Mouse (Mus musculus) heart, embryonic 10.5 days (tissue): ENCODE data around the gene Ank3. TPM values are rescaled to one million over a fixed set of nuclear protein-coding genes. Genes with fewer than 3 reads are reported as not detected.

ENCODE experiments used
- DNase-seq: peaks from one replicate; pipeline ENCODE4 v3.0.0-alpha.2; 2017; ENCODE audit warnings: low spot score
- H3K27ac ChIP-seq: fragments of 300-500 bp; sonication (generic); 2 replicates; pipeline ENCODE4 v1.5.1; 2016; ENCODE audit warnings: mild to moderate bottlenecking
- H3K27me3 ChIP-seq: fragments of 300-500 bp; sonication (generic); 2 replicates; pipeline ENCODE4 v1.6.1; 2016; ENCODE audit warnings: mild to moderate bottlenecking; ENCODE audit not compliant: poor library complexity, insufficient read depth, severe bottlenecking
- H3K36me3 ChIP-seq: fragments of 300-500 bp; sonication (generic); 2 replicates; pipeline ENCODE4 v1.6.1; 2016; ENCODE audit warnings: mild to moderate bottlenecking, moderate library complexity
- H3K4me1 ChIP-seq: fragments of 300-500 bp; sonication (generic); 2 replicates; pipeline ENCODE4 v1.6.1; 2016; ENCODE audit warnings: mild to moderate bottlenecking
- H3K4me3 ChIP-seq: fragments of 300-500 bp; sonication (generic); 2 replicates; pipeline ENCODE4 v1.5.1; 2016; ENCODE audit warnings: mild to moderate bottlenecking, moderate library complexity
- H3K9me3 ChIP-seq: fragments of 300-500 bp; sonication (generic); 2 replicates; pipeline ENCODE4 v1.6.1; 2016; ENCODE audit warnings: mild to moderate bottlenecking, moderate library complexity
- WGBS: fragments of 180-500 bp; shearing (Covaris S2); methylation state at CpG from one replicate; pipeline ENCODE4 v1.1.7; 2016; 5-methylcytosine and 5-hydroxymethylcytosine counted together
- polyA plus RNA-seq: library from polyadenylated mRNA; unstranded; fragments of >200 nt; fragmentation: Nextera tagmentation; extraction: Ambion mirVana; gene quantifications from 2 replicates; pipeline ENCODE4 v1.2.1, GENCODE M21; 2016

Gene Ank3
- polyA plus RNA-seq, 1 experiment from 2014 or later, result 54.8 TPM

GRCm38 (mm10) chr10:69574190-69574663, 175.7 kb downstream of the Ank3 start:
- Histone ChIP-seq H3K27ac (peak overlapping the region; percentile 84; the same call in 1 of the 2 replicates), H3K4me3 (peak overlapping the region; percentile 41), H3K9me3 (no peaks in the 10 kb centered on the region), H3K27me3 (no peaks in the 10 kb centered on the region; the same call in 1 of the 2 replicates), H3K36me3 (no peaks in the 10 kb centered on the region), H3K4me1 (peaks cover 87% of the 10 kb centered on the region)
- no peak for DNase-seq
- WGBS, result 1% methylated on average over 11 of the region's 11 CpGs

GRCm38 (mm10) chr10:69574894-69575293, 176.3 kb downstream of the Ank3 start:
- Histone ChIP-seq H3K27ac (no peak overlapping the region), H3K4me3 (no peak overlapping the region), H3K9me3 (no peaks in the 10 kb centered on the region), H3K4me1 (peaks cover 87% of the 10 kb centered on the region), H3K36me3 (no peaks in the 10 kb centered on the region), H3K27me3 (no peaks in the 10 kb centered on the region; the same call in 1 of the 2 replicates)
- 42% methylated on average over 9 of the region's 9 CpGs for WGBS
- no peak for DNase-seq

DNA sequence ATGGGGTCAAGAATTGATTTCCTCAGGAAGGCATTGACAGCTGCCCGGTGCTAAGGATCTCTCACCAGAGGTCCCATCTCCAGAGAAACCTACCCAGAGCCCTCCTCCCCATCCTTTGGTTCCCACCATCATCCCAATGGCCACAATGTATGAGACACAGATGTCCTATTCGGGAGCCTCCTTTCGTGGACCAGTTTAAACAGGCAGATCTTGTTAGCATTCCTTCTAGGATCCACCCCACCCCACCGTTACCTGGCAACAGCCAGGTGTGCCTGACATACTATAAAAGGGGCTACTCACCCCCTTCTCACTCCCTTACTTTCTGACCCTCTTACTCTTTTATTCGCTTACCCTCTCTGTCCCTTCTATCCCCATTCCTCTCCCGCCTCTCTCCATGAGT, 176.9 kb downstream of the Ank3 start:
- DNase-seq, result no peak
- Histone ChIP-seq H3K4me1 (peaks cover 87% of the 10 kb centered on the region), H3K4me3 (no peak overlapping the region), H3K36me3 (no peaks in the 10 kb centered on the region), H3K9me3 (no peaks in the 10 kb centered on the region), H3K27me3 (no peaks in the 10 kb centered on the region; the same call in 1 of the 2 replicates), H3K27ac (no peak overlapping the region)
- 67% methylated on average over 6 of the region's 6 CpGs for WGBS

GRCm38 (mm10) chr10:69576264-69576663, 177.7 kb downstream of the Ank3 start:
- H3K36me3 ChIP-seq, result no peaks in the 10 kb centered on the region
- H3K27ac ChIP-seq, result no peak overlapping the region
- H3K27me3 ChIP-seq, result no peaks in the 10 kb centered on the region; the same call in 1 of the 2 replicates
- DNase-seq, result no peak
- H3K9me3 ChIP-seq, result no peaks in the 10 kb centered on the region
- peaks cover 80% of the 10 kb centered on the region for H3K4me1 ChIP-seq
- H3K4me3 ChIP-seq, result no peak overlapping the region
- 72% methylated on average over 7 of the region's 7 CpGs for WGBS

GRCm38 (mm10) chr10:69577061-69577728, 178.6 kb downstream of the Ank3 start:
- no peaks in the 10 kb centered on the region for H3K9me3 ChIP-seq
- H3K27me3 ChIP-seq, result no peaks in the 10 kb centered on the region; the same call in 1 of the 2 replicates
- H3K4me3 ChIP-seq, result no peak overlapping the region
- no peaks in the 10 kb centered on the region for H3K36me3 ChIP-seq
- peak overlapping the region; percentile 25; the same call in 1 of the 2 replicates for H3K27ac ChIP-seq
- DNase-seq, result no peak
- WGBS, result 72% methylated on average over 15 of the region's 15 CpGs
- H3K4me1 ChIP-seq, result peaks cover 73% of the 10 kb centered on the region

- Histone ChIP-seq H3K27me3 (no peaks in the 10 kb centered on the region; the same call in 1 of the 2 replicates), H3K27ac (peak overlapping the region; percentile 69; the same call in 1 of the 2 replicates), H3K36me3 (no peaks in the 10 kb centered on the region), H3K4me1 (peaks cover 68% of the 10 kb centered on the region), H3K9me3 (no peaks in the 10 kb centered on the region), H3K4me3 (no peak overlapping the region)
- 82% methylated on average over 7 of the region's 7 CpGs for WGBS
- no peak for DNase-seq
These were observed 179.1 kb downstream of the Ank3 start for GRCm38 (mm10) chr10:69577729-69578061.

- WGBS, result 43% methylated on average over 12 of the region's 12 CpGs
- 0 out of 2 replicates have a peak overlapping the region, but pooled peaks have one; percentile 15 for H3K4me3 ChIP-seq
- peaks cover 65% of the 10 kb centered on the region for H3K4me1 ChIP-seq
- H3K27ac ChIP-seq, result peak overlapping the region; percentile 69; the same call in 1 of the 2 replicates
- H3K9me3 ChIP-seq, result no peaks in the 10 kb centered on the region
- no peaks in the 10 kb centered on the region for H3K36me3 ChIP-seq
- DNase-seq, result no peak
- H3K27me3 ChIP-seq, result no peaks in the 10 kb centered on the region
These were observed 181.0 kb downstream of the Ank3 start for GRCm38 (mm10) chr10:69579585-69579984.

- Histone ChIP-seq H3K9me3 (no peaks in the 10 kb centered on the region), H3K4me3 (no peak overlapping the region), H3K36me3 (no peaks in the 10 kb centered on the region), H3K27ac (no peak overlapping the region), H3K27me3 (no peaks in the 10 kb centered on the region), H3K4me1 (peaks cover 50% of the 10 kb centered on the region)
- no peak for DNase-seq
- 89% methylated on average over 2 of the region's 2 CpGs for WGBS
These were observed 183.0 kb downstream of the Ank3 start for GRCm38 (mm10) chr10:69581525-69581924.

DNA sequence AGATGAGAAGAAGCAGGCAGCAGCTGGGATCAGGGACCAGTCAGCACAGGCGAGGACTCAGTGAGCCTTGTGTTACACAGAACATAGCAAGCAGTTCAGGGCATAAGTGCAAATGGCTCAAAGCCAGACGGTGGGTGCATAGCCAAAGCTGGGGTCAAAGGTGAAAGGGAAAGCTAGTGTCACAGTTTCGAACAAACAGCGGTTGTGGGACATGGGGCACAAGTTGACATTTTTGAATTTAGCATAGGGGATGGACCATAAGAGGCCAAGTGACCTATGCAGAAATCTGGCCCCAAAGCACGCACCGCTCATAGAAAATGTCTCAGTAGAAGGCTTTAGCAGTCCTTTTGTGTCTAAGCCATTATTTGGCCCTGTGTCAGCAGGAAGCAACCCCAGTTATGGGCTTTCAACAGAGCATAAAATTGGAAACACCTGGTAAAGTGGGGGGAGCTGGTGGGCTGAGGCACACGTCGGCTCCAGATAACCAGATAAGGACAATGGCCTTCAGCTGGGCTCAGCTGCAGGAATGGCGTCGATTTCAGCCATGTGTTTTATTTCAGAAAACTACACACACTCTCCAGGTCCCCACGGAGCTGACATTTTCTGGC, 185.4 kb downstream of the Ank3 start:
- no peaks in the 10 kb centered on the region for H3K9me3 ChIP-seq
- no peak for DNase-seq
- H3K4me3 ChIP-seq, result no peak overlapping the region
- H3K36me3 ChIP-seq, result no peaks in the 10 kb centered on the region
- no peaks in the 10 kb centered on the region for H3K27me3 ChIP-seq
- peaks cover 41% of the 10 kb centered on the region for H3K4me1 ChIP-seq
- 29% methylated on average over 11 of the region's 11 CpGs for WGBS
- H3K27ac ChIP-seq, result peak overlapping the region; percentile 60

GRCm38 (mm10) chr10:69584566-69584965, 186.0 kb downstream of the Ank3 start:
- peak overlapping the region; percentile 60; the same call in 1 of the 2 replicates for H3K27ac ChIP-seq

DNA sequence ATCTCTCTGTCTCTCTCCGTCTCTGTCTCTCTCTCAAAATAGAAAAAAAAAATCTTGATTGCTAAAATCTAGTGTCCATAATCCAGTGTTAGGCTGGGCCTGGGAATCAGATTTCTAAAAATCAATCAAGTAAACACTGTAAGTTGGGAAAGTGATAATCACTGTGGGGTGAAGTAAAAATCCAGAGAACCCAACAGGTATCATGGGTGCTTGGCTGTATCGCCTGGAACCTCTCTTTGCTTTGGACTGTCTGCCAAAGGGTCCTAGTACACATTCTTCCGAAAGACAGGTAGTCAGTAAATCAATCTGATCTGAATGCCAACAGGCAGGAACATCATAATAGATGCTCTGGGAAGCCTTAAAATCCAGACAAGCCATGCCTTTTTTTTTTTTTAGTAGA, 186.7 kb downstream of the Ank3 start:
- H3K9me3 ChIP-seq, result no peaks in the 10 kb centered on the region
- 84% methylated on average over 3 of the region's 3 CpGs for whole genome bisulfite sequencing
- DNase-seq, result no peak
- no peaks in the 10 kb centered on the region for H3K27me3 ChIP-seq
- no peak overlapping the region for H3K4me3 ChIP-seq
- no peak overlapping the region for H3K27ac ChIP-seq
- no peaks in the 10 kb centered on the region for H3K36me3 ChIP-seq
- H3K4me1 ChIP-seq, result peaks cover 29% of the 10 kb centered on the region

More at GRCm38 (mm10) chr10:69584566-69584965, 186.0 kb downstream of the Ank3 start:
- Histone ChIP-seq H3K9me3 (no peaks in the 10 kb centered on the region), H3K27me3 (no peaks in the 10 kb centered on the region), H3K36me3 (no peaks in the 10 kb centered on the region), H3K4me3 (no peak overlapping the region), H3K4me1 (peaks cover 36% of the 10 kb centered on the region)
- DNase-seq, result no peak
- WGBS, result 87% methylated on average over 5 of the region's 5 CpGs

DNA sequence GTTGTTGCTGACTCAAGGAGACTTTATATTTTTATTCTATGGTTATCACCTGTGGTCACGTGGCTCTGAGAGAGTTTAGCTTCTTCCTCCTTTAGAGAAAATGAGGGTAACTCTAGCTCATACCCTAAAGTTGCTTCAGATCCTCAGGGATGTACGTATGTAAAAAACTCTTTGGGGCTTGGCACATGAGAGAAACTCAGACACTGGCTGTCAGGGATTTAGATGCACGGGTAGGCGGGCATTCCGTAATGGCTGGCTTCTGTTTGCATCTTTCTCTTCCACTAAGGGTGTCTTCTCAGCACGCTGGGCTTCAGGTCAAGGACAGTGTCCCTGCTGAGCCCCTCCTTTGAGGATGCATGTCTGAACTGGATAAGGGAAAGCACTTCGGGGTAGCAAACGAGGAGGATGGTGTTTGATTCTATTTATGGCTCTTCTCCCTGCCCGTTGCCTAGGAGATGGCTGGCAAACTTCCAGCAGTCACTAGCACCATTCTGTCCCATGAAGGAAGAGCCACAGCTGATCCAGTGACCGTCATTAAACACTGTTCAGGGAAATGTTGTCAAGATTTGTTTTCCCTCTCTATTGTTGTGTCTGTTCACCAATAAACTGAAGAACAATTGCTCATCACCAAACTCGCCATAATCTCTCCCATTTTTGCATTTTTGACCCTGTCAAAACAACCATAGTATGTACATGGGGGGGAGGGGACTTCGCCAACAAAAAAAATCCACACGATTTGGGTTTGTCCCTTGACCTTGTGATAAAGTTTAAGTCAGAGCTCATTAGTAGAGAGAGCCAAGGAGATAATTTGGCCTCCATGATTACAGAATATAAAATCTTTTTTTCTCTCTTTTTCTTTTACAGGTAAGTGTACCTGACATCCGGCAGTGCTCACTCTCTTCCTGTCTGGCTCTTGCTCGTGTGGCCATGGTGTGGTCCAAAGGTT, 195.9 kb downstream of the Ank3 start:
- H3K9me3 ChIP-seq, result no peaks in the 10 kb centered on the region
- 41% methylated on average over 15 of the region's 15 CpGs for WGBS
- H3K4me1 ChIP-seq, result peaks cover 20% of the 10 kb centered on the region; the same call in 1 of the 2 replicates
- peak overlapping the region; percentile 38; the same call in 1 of the 2 replicates for H3K4me3 ChIP-seq
- peaks cover 12% of the 10 kb centered on the region; the same call in 1 of the 2 replicates for H3K36me3 ChIP-seq
- peak; percentile 92 for DNase-seq
- no peaks in the 10 kb centered on the region for H3K27me3 ChIP-seq
- peak overlapping the region; percentile 70 for H3K27ac ChIP-seq
